Mouse (Mus musculus): ENCODE measurements around the gene Scamp3.

- TF ChIP-seq CTCF (IDR thresholded peaks at IDR 0.05; ENCODE audit: control insufficient read depth, insufficient read depth, insufficient read length) (no peak), MAX (IDR thresholded peaks at IDR 0.05) (no peak), MYOD1 (IDR thresholded peaks at IDR 0.05; ENCODE audit: control insufficient read depth, insufficient read length, low read depth) (no peak), USF1 (IDR thresholded peaks at IDR 0.05; ENCODE audit: low read depth) (no peak), FOSL1 (IDR thresholded peaks at IDR 0.05; ENCODE audit: insufficient read depth, low read length, poor library complexity, severe bottlenecking) (no peak), CEBPB (IDR thresholded peaks at IDR 0.05; ENCODE audit: low read depth) (no peak)
Measured at GRCm38 (mm10) chr3:89133752-89134151, 43.5 kb upstream of the Scamp3 start.
